Mouse (Mus musculus) liver, postnatal 0 days (tissue): ENCODE data around the gene 0610030E20Rik.

Source experiments
- CTCF ChIP-seq: sonication (generic); IDR thresholded peaks from 2 replicates; pipeline ENCODE4 v1.5.1; 2016; ENCODE audit warnings: antibody characterized with exemption, low read depth
- EP300 ChIP-seq: IDR thresholded peaks from 2 replicates; pipeline ENCODE4 v1.6.1; 2016; ENCODE audit warnings: antibody characterized with exemption, low read depth, mild to moderate bottlenecking

DNA sequence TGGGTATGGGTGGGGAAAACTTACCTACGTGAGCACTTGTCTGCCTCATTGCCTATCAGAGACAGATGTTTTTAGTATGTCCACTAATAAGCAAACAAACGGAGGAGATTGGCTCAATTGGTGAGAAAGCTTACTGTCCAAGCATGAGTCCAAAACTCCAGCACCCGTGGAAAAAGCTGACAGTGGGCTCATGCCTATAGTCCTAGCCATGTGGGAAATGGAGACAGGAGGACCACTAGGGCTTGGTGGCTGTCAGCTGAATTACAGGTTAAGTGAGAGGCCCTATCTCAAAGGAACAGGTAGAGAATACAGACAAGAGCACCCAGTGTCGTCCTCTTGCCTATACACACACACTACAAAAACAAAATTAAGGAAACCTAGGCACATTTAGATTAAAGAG lies 856 bp upstream of the 0610030E20Rik start:
- peak; percentile 24; the same call in 1 of the 2 replicates for TF ChIP-seq CTCF
- no peak for TF ChIP-seq EP300
